In genomic region chr9:21691862-21692261, GRCm38 (mm10) we compare ENCODE assay signal across 8 mouse cellular contexts. TPM values are rescaled to one million over a fixed set of nuclear protein-coding genes. Genes with fewer than 3 reads are reported as not detected.
DNase-seq lines count a peak whose midpoint lies in the region; ATAC-seq and TF ChIP-seq lines count a peak whose summit lies in the region.

No protein-coding gene starts in this region.

- H3K9me3 ChIP-seq in liver, embryonic 11.5 days (ENCODE audit: control insufficient read depth, low read length), result no peaks in the 10 kb centered on the region
- no peaks in the 10 kb centered on the region for H3K9me3 ChIP-seq in stomach, postnatal 0 days (ENCODE audit: control insufficient read depth, low read length)

- 60% methylated on average over 2 of the region's 2 CpGs for WGBS in liver, embryonic 11.5 days
- WGBS in stomach, postnatal 0 days, result 42% methylated on average over 2 of the region's 2 CpGs

- peak; percentile 32 for DNase-seq in cerebellum, adult 11 months
- DNase-seq in cerebellum, adult 9-11 months, result no peak
- peak; percentile 38 for DNase-seq in liver
- no peak for DNase-seq in liver, embryonic 11.5 days (ENCODE audit: low spot score)
- peak; percentile 51 for DNase-seq in cerebellum, adult 9-10 months
- DNase-seq in kidney, postnatal 4 days, result peak; percentile 64 to 72
- DNase-seq in stomach, postnatal 0 days (ENCODE audit: low spot score), result peak; percentile 41
- DNase-seq in frontal cortex, postnatal 36 days (ENCODE audit: low spot score in 2 of 2), result no peak

- H3K27me3 ChIP-seq in liver, embryonic 11.5 days (replicated peaks; ENCODE audit: control insufficient read depth, insufficient read depth, low read length), result no peaks in the 10 kb centered on the region
- no peaks in the 10 kb centered on the region for H3K27me3 ChIP-seq in stomach, postnatal 0 days (ENCODE audit: control insufficient read depth, insufficient read depth, low read length)

- no peak overlapping the region for H3K9ac ChIP-seq in liver, embryonic 11.5 days (ENCODE audit: low read depth, low read length)
- no peak overlapping the region for H3K9ac ChIP-seq in stomach, postnatal 0 days (ENCODE audit: low read length)

- no peak overlapping the region for H3K27ac ChIP-seq in liver, embryonic 11.5 days (ENCODE audit: low read depth, low read length)
- no peak overlapping the region for H3K27ac ChIP-seq in stomach, postnatal 0 days (replicated peaks)

- no peak for ATAC-seq in liver, embryonic 11.5 days (replicated peaks; ENCODE audit: low FRiP score)
- 0 out of 2 replicates have a peak, but pooled peaks have one; percentile 28 for ATAC-seq in stomach, postnatal 0 days (ENCODE audit: low FRiP score, low TSS enrichment)

- H3K4me1 ChIP-seq in liver, embryonic 11.5 days (replicated peaks; ENCODE audit: control insufficient read depth, insufficient read depth, low read length), result no peaks in the 10 kb centered on the region
- H3K4me1 ChIP-seq in stomach, postnatal 0 days (replicated peaks; ENCODE audit: control insufficient read depth, insufficient read depth), result no peaks in the 10 kb centered on the region

- no peak overlapping the region for H3K4me2 ChIP-seq in liver, embryonic 11.5 days
- no peak overlapping the region for H3K4me2 ChIP-seq in stomach, postnatal 0 days (replicated peaks; ENCODE audit: low read depth)

- peak; percentile 72 for TF ChIP-seq CTCF in stomach, postnatal 0 days (IDR thresholded peaks at IDR 0.05; ENCODE audit: low read depth)

- no peak overlapping the region for H3K4me3 ChIP-seq in liver, embryonic 11.5 days (ENCODE audit: low read depth, low read length)
- no peak overlapping the region for H3K4me3 ChIP-seq in stomach, postnatal 0 days (ENCODE audit: low read depth, low read length)

- peaks cover 37% of the 10 kb centered on the region for H3K36me3 ChIP-seq in liver, embryonic 11.5 days (ENCODE audit: control insufficient read depth, insufficient read depth, low read length)
- peaks cover 34% of the 10 kb centered on the region for H3K36me3 ChIP-seq in stomach, postnatal 0 days (ENCODE audit: control insufficient read depth, insufficient read depth, low read length)

- TF ChIP-seq EP300 in stomach, postnatal 0 days (optimal IDR thresholded peaks at IDR 0.05), result no peak

RNA-seq across cellular contexts. Expression of gene Ldlr, which starts 31.4 kb away (rescaled TPM):
- polyA plus RNA-seq in liver, embryonic 11.5 days (2014; fragmentation: Nextera tagmentation; extraction: Ambion mirVana), result 18.8 and 23.9 TPM in 2 replicates
- 28.9 and 30.4 TPM in 2 replicates for polyA plus RNA-seq in stomach, postnatal 0 days (2015; fragmentation: Nextera tagmentation; extraction: Ambion mirVana)

Comparison
In these comparisons a context has a peak if more than half of its experiments do, and no peak if none do; other contexts are left out.
1. DNase-seq: peak in cerebellum, adult 11 months (single experiment), liver (single experiment), cerebellum, adult 9-10 months (single experiment), kidney, postnatal 4 days (2 of 2) and stomach, postnatal 0 days (single experiment); none in cerebellum, adult 9-11 months (single experiment), liver, embryonic 11.5 days (single experiment) and frontal cortex, postnatal 36 days (0 of 2).